In genomic region chr11:81187851-81188250, GRCm38 (mm10) we compare ENCODE assay signal across 17 mouse cellular contexts.
"Had no signal": no experiment of that assay in that cellular context is flagged by ENCODE, and none has a peak within 500 bp of the region (broad histone marks: within the 10 kb centered on the region; RNA-seq: fewer than 3 reads in every experiment).

No protein-coding gene starts in this region.

- H3K4me1 ChIP-seq: midbrain, embryonic 12.5 days; neural tube, embryonic 13.5 days had no signal

- H3K27me3 ChIP-seq: midbrain, embryonic 12.5 days; neural tube, embryonic 13.5 days; neural tube, embryonic 15.5 days had no signal

- H3K4me2 ChIP-seq: lung, embryonic 14.5 days; midbrain, embryonic 12.5 days; neural tube, embryonic 13.5 days; neural tube, embryonic 15.5 days had no signal

- H3K36me3 ChIP-seq: midbrain, embryonic 10.5 days; midbrain, embryonic 12.5 days; neural tube, embryonic 13.5 days; neural tube, embryonic 15.5 days had no signal

- DNase-seq: lung, adult 18-20 months; lung, embryonic 14.5 days; lung, postnatal 10 days; lung, postnatal 4 days; midbrain, embryonic 14.5 days; retina, postnatal 1 day; right cerebral cortex, postnatal 4 days; spleen, adult 18-20 months; thymus, adult 18-20 months; thymus, postnatal 14 days; thymus, postnatal 36 days had no signal

- H3K4me3 ChIP-seq: midbrain, embryonic 10.5 days; midbrain, embryonic 12.5 days; myocyte; neural tube, embryonic 13.5 days; neural tube, embryonic 15.5 days had no signal

- H3K9me3 ChIP-seq: midbrain, embryonic 10.5 days; midbrain, embryonic 12.5 days; neural tube, embryonic 13.5 days; neural tube, embryonic 15.5 days had no signal

- H3K27ac ChIP-seq: midbrain, embryonic 10.5 days; midbrain, embryonic 12.5 days; neural tube, embryonic 13.5 days; neural tube, embryonic 15.5 days had no signal

- H3K9ac ChIP-seq: lung, embryonic 14.5 days; midbrain, embryonic 12.5 days; neural tube, embryonic 13.5 days; neural tube, embryonic 15.5 days had no signal

- ATAC-seq: midbrain, embryonic 16.5 days had no signal
